In the genomic region with DNA sequence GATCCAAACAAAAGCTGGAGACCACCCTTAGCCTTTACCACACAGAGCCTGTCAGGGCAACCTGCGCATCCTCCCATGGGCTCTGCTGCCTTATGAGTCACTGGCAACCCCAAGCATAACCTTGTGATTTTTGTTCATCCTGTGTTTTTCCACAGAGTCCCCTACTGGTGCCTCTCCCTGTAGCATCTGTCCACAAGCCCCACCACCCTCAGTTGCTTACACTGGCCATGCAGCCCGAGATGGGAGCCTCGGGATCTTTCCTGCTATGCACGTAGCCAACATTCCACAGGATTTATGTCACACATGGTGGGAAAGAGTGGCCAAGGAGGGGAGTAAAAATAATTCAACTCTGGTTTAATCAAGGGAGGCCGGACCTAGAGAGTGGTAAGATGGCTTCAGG, we compare ENCODE assay signal across 13 mouse cellular contexts.
A peak's percentile ranks its signal among the peaks of the same experiment; 100 is the strongest.
DNase-seq lines count a peak whose midpoint lies in the region; ATAC-seq and TF ChIP-seq lines count a peak whose summit lies in the region.
"Had no signal": no experiment of that assay in that cellular context is flagged by ENCODE, and none has a peak within 500 bp of the region (broad histone marks: within the 10 kb centered on the region; RNA-seq: fewer than 3 reads in every experiment).

No protein-coding gene starts in this region.

- peaks cover 25% of the 10 kb centered on the region for H3K4me1 ChIP-seq in forebrain, embryonic 10.5 days
- H3K4me1 ChIP-seq in forebrain, embryonic 11.5 days (replicated peaks; ENCODE audit: control insufficient read depth, insufficient read depth, low read length) = no peaks in the 10 kb centered on the region
- H3K4me1 ChIP-seq in intestine, embryonic 14.5 days (replicated peaks; ENCODE audit: control insufficient read depth, insufficient read depth, low read length) = peaks cover 18% of the 10 kb centered on the region
- H3K4me1 ChIP-seq in liver, postnatal 0 days (ENCODE audit: insufficient read depth) = no peaks in the 10 kb centered on the region

- no peak overlapping the region for H3K4me3 ChIP-seq in forebrain, embryonic 10.5 days
- H3K4me3 ChIP-seq in forebrain, embryonic 11.5 days (ENCODE audit: low read depth, low read length) = no peak overlapping the region
- H3K4me3 ChIP-seq in gastrocnemius, adult 2 months = no peak overlapping the region
- no peak overlapping the region for H3K4me3 ChIP-seq in intestine, embryonic 14.5 days (ENCODE audit: low read depth, low read length)
- no peak overlapping the region for H3K4me3 ChIP-seq in liver, postnatal 0 days (ENCODE audit: low read depth, low read length)

- DNase-seq in forebrain, embryonic 10.5 days (ENCODE audit: extremely low spot score, low spot score) = no peak
- no peak for DNase-seq in forebrain, embryonic 11.5 days (ENCODE audit: low spot score)
- peak; percentile 99 for DNase-seq in 3T3-L1 (ENCODE audit: low read depth, low spot score)
- peak; percentile 64 for DNase-seq in gastrocnemius, adult 2 months
- no peak for DNase-seq in intestine, embryonic 14.5 days (ENCODE audit: low spot score)
- DNase-seq in liver, postnatal 0 days = no peak
- no peak for DNase-seq in frontal cortex, postnatal 25 days (ENCODE audit: low spot score in 2 of 2)
- no peak for DNase-seq in layer of hippocampus, postnatal 25 days (ENCODE audit: extremely low spot score in 1 of 2, low spot score in 1 of 2)
- DNase-seq: B cell, adult 2 months; cerebellum, adult 8-10 months; kidney, postnatal 36 days; spleen, adult 18-20 months had no signal

- no peak overlapping the region for H3K9ac ChIP-seq in forebrain, embryonic 11.5 days (ENCODE audit: low read length)
- no peak overlapping the region for H3K9ac ChIP-seq in intestine, embryonic 14.5 days (ENCODE audit: low read length)
- no peak overlapping the region for H3K9ac ChIP-seq in liver, postnatal 0 days (replicated peaks)

- H3K4me2 ChIP-seq in forebrain, embryonic 11.5 days (ENCODE audit: low read depth, low read length, severe bottlenecking) = no peak overlapping the region
- H3K4me2 ChIP-seq in intestine, embryonic 14.5 days (ENCODE audit: low read length) = no peak overlapping the region
- H3K4me2 ChIP-seq in liver, postnatal 0 days (ENCODE audit: low read depth, low read length) = no peak overlapping the region
- H3K4me2 ChIP-seq: liver, embryonic 11.5 days had no signal

- no peak for TF ChIP-seq CTCF in gastrocnemius, adult 2 months (IDR thresholded peaks at IDR 0.05)
- no peak for TF ChIP-seq CTCF in liver, postnatal 0 days (IDR thresholded peaks at IDR 0.05; ENCODE audit: low read depth)

- H3K27me3 ChIP-seq in forebrain, embryonic 10.5 days (ENCODE audit: poor library complexity, severe bottlenecking) = peaks cover 16% of the 10 kb centered on the region
- no peaks in the 10 kb centered on the region for H3K27me3 ChIP-seq in forebrain, embryonic 11.5 days (ENCODE audit: control insufficient read depth, insufficient read depth, low read length)
- H3K27me3 ChIP-seq in intestine, embryonic 14.5 days (replicated peaks; ENCODE audit: control insufficient read depth, insufficient read depth, low read length) = no peaks in the 10 kb centered on the region
- peaks cover 6% of the 10 kb centered on the region; the same call in 1 of the 2 replicates for H3K27me3 ChIP-seq in liver, postnatal 0 days (ENCODE audit: insufficient read depth, low read length)

- intact Hi-C loops in gastrocnemius, adult 2 months (cut with DNase I) = loop anchor here (2.0 kb wide), 1 partner anchor 36 kb away; no protein-coding TSS in a partner anchor

- H3K27ac ChIP-seq in forebrain, embryonic 10.5 days = peak overlapping the region; percentile 56; the same call in 1 of the 2 replicates
- H3K27ac ChIP-seq in forebrain, embryonic 11.5 days (ENCODE audit: low read depth, low read length) = no peak overlapping the region
- peak overlapping the region; percentile 82 for H3K27ac ChIP-seq in gastrocnemius, adult 2 months
- H3K27ac ChIP-seq in intestine, embryonic 14.5 days (ENCODE audit: low read depth) = peak overlapping the region; percentile 28; the same call in 1 of the 2 replicates
- no peak overlapping the region for H3K27ac ChIP-seq in liver, postnatal 0 days (ENCODE audit: low read depth)

- ATAC-seq in forebrain, embryonic 11.5 days (replicated peaks; ENCODE audit: low FRiP score) = no peak
- ATAC-seq in intestine, embryonic 14.5 days (replicated peaks; ENCODE audit: low FRiP score, low TSS enrichment, low read depth) = no peak
- no peak for ATAC-seq in liver, postnatal 0 days

- H3K9me3 ChIP-seq in forebrain, embryonic 10.5 days = no peaks in the 10 kb centered on the region
- no peaks in the 10 kb centered on the region for H3K9me3 ChIP-seq in forebrain, embryonic 11.5 days (ENCODE audit: control insufficient read depth, low read length)
- no peaks in the 10 kb centered on the region for H3K9me3 ChIP-seq in intestine, embryonic 14.5 days (ENCODE audit: control insufficient read depth, low read length)
- H3K9me3 ChIP-seq in liver, postnatal 0 days (ENCODE audit: low read length) = no peaks in the 10 kb centered on the region

- no peaks in the 10 kb centered on the region for H3K36me3 ChIP-seq in forebrain, embryonic 10.5 days (replicated peaks)
- no peaks in the 10 kb centered on the region for H3K36me3 ChIP-seq in forebrain, embryonic 11.5 days (ENCODE audit: control insufficient read depth, insufficient read depth, low read length)
- no peaks in the 10 kb centered on the region for H3K36me3 ChIP-seq in intestine, embryonic 14.5 days (ENCODE audit: control insufficient read depth, insufficient read depth, low read length)
- no peaks in the 10 kb centered on the region for H3K36me3 ChIP-seq in liver, postnatal 0 days (replicated peaks; ENCODE audit: insufficient read depth, low read length)

- WGBS in forebrain, embryonic 10.5 days = 82% methylated on average over 5 of the region's 5 CpGs
- WGBS in forebrain, embryonic 11.5 days = 77% methylated on average over 5 of the region's 5 CpGs
- WGBS in intestine, embryonic 14.5 days = 42% methylated on average over 5 of the region's 5 CpGs
- 73% methylated on average over 5 of the region's 5 CpGs for WGBS in liver, postnatal 0 days (ENCODE audit: insufficient replicate concordance)

- TF ChIP-seq EP300 in liver, postnatal 0 days (IDR thresholded peaks at IDR 0.05; ENCODE audit: low read depth) = no peak

Comparison
In these comparisons a context has a peak if more than half of its experiments do, and no peak if none do; other contexts are left out.
1. H3K27ac ChIP-seq: peak in forebrain, embryonic 10.5 days (single experiment), gastrocnemius, adult 2 months (single experiment) and intestine, embryonic 14.5 days (single experiment); none in forebrain, embryonic 11.5 days (single experiment) and liver, postnatal 0 days (single experiment).
2. DNase-seq: peak in 3T3-L1 (single experiment) and gastrocnemius, adult 2 months (single experiment); none in forebrain, embryonic 10.5 days (single experiment), forebrain, embryonic 11.5 days (single experiment), intestine, embryonic 14.5 days (single experiment), liver, postnatal 0 days (single experiment), frontal cortex, postnatal 25 days (0 of 2) and layer of hippocampus, postnatal 25 days (0 of 2).